Comparison of ENCODE assay signal across 28 mouse cellular contexts in genomic region chr5:146971776-146972561, GRCm38 (mm10). TPM values are rescaled to one million over a fixed set of nuclear protein-coding genes. Genes with fewer than 3 reads are reported as not detected.
A peak's percentile ranks its signal among the peaks of the same experiment; 100 is the strongest.
DNase-seq lines count a peak whose midpoint lies in the region; ATAC-seq and TF ChIP-seq lines count a peak whose summit lies in the region.
"Had no signal": no experiment of that assay in that cellular context is flagged by ENCODE, and none has a peak within 500 bp of the region (broad histone marks: within the 10 kb centered on the region; RNA-seq: fewer than 3 reads in every experiment).

No protein-coding gene starts in this region.

- H3K9me3 ChIP-seq in kidney, embryonic 16.5 days (ENCODE audit: low read length), result no peaks in the 10 kb centered on the region
- no peaks in the 10 kb centered on the region; the same call in 1 of the 2 replicates for H3K9me3 ChIP-seq in lung, embryonic 16.5 days (ENCODE audit: control insufficient read depth, low read length)
- H3K9me3 ChIP-seq: forebrain, embryonic 13.5 days; heart, embryonic 10.5 days; heart, embryonic 15.5 days; hindbrain, embryonic 13.5 days; liver, embryonic 12.5 days; midbrain, embryonic 15.5 days had no signal

- ATAC-seq in kidney, embryonic 16.5 days (ENCODE audit: low FRiP score, low TSS enrichment), result no peak
- peak; percentile 34; the same call in 1 of the 2 replicates for ATAC-seq in lung, embryonic 16.5 days (ENCODE audit: low read depth)
- ATAC-seq: forebrain, embryonic 13.5 days; intestine, embryonic 16.5 days; liver, embryonic 12.5 days; midbrain, embryonic 15.5 days had no signal

- no peaks in the 10 kb centered on the region for H3K27me3 ChIP-seq in kidney, adult 2 months (replicated peaks; ENCODE audit: control insufficient read depth, insufficient read depth, low read length)
- H3K27me3 ChIP-seq in kidney, embryonic 16.5 days (ENCODE audit: insufficient read depth, low read length), result no peaks in the 10 kb centered on the region
- no peaks in the 10 kb centered on the region for H3K27me3 ChIP-seq in lung, embryonic 16.5 days (ENCODE audit: control insufficient read depth, insufficient read depth, low read depth, low read length)
- H3K27me3 ChIP-seq: midbrain, embryonic 15.5 days had no signal

- peaks cover 5% of the 10 kb centered on the region; the same call in 1 of the 2 replicates for H3K4me1 ChIP-seq in kidney, adult 2 months (ENCODE audit: control insufficient read depth, insufficient read depth, low read length)
- H3K4me1 ChIP-seq in kidney, embryonic 16.5 days (ENCODE audit: insufficient read depth, low read length), result peaks cover 15% of the 10 kb centered on the region
- peaks cover 11% of the 10 kb centered on the region for H3K4me1 ChIP-seq in lung, embryonic 16.5 days (replicated peaks; ENCODE audit: control insufficient read depth, insufficient read depth, low read length)
- H3K4me1 ChIP-seq: heart, embryonic 15.5 days; hindbrain, embryonic 13.5 days; liver, embryonic 12.5 days; midbrain, embryonic 15.5 days had no signal

- no peak overlapping the region for H3K4me3 ChIP-seq in kidney, adult 2 months (ENCODE audit: insufficient read depth, low read depth, low read length)
- no peak overlapping the region for H3K4me3 ChIP-seq in kidney, embryonic 16.5 days (ENCODE audit: low read length)
- H3K4me3 ChIP-seq in lung, embryonic 16.5 days (ENCODE audit: low read length), result no peak overlapping the region
- H3K4me3 ChIP-seq: forebrain, embryonic 13.5 days; heart, embryonic 10.5 days; heart, embryonic 15.5 days; hindbrain, embryonic 13.5 days; liver, embryonic 12.5 days; midbrain, embryonic 15.5 days had no signal

- no peak overlapping the region for H3K9ac ChIP-seq in kidney, embryonic 16.5 days (replicated peaks; ENCODE audit: low read length)
- no peak overlapping the region for H3K9ac ChIP-seq in lung, embryonic 16.5 days (ENCODE audit: low read length)
- H3K9ac ChIP-seq: forebrain, embryonic 13.5 days; heart, embryonic 15.5 days; hindbrain, embryonic 13.5 days; liver, embryonic 12.5 days; midbrain, embryonic 15.5 days had no signal

- 43% methylated on average over 10 of the region's 10 CpGs for whole genome bisulfite sequencing in kidney, adult 2 months
- WGBS in kidney, embryonic 16.5 days, result 37% methylated on average over 10 of the region's 10 CpGs
- 47% methylated on average over 10 of the region's 10 CpGs for WGBS in lung, embryonic 16.5 days

- no peak overlapping the region for H3K4me2 ChIP-seq in kidney, embryonic 16.5 days (replicated peaks; ENCODE audit: low read depth, low read length)
- H3K4me2 ChIP-seq in lung, embryonic 16.5 days (ENCODE audit: low read depth, low read length), result no peak overlapping the region
- H3K4me2 ChIP-seq: forebrain, embryonic 13.5 days; heart, embryonic 15.5 days; hindbrain, embryonic 13.5 days; liver, embryonic 12.5 days; midbrain, embryonic 15.5 days had no signal

- DNase-seq in kidney, adult 2 months, result no peak
- no peak for DNase-seq in lung, adult 18-20 months
- DNase-seq in R1 (ENCODE audit: low read depth, low spot score), result peak; percentile 78
- no peak for DNase-seq in yolk sac, embryonic 10.5 days (ENCODE audit: low spot score)
- no peak for DNase-seq in spleen, adult 18-20 months
- DNase-seq: adrenal gland, postnatal 10 days; cerebellum, adult 8-10 months; cerebellum, postnatal 25 days; gastrocnemius, postnatal 14 days; heart, adult 11 months; heart, postnatal 4 days; kidney, adult 9 months; kidney, postnatal 14 days; layer of hippocampus, adult 9-11 months; right cerebral cortex, postnatal 25 days; thymus, adult 18-20 months; thymus, postnatal 25 days had no signal

- H3K36me3 ChIP-seq in kidney, adult 2 months (ENCODE audit: control insufficient read depth, insufficient read depth, low read length), result no peaks in the 10 kb centered on the region
- H3K36me3 ChIP-seq in kidney, embryonic 16.5 days (ENCODE audit: insufficient read depth, low read length), result no peaks in the 10 kb centered on the region
- H3K36me3 ChIP-seq in lung, embryonic 16.5 days (ENCODE audit: control insufficient read depth, insufficient read depth, low read length), result no peaks in the 10 kb centered on the region
- H3K36me3 ChIP-seq: heart, embryonic 10.5 days; heart, embryonic 15.5 days; hindbrain, embryonic 13.5 days; liver, embryonic 12.5 days; midbrain, embryonic 15.5 days had no signal

- no peak for TF ChIP-seq POLR2A in kidney, adult 2 months (IDR thresholded peaks at IDR 0.05; ENCODE audit: low read depth, low read length)

- TF ChIP-seq CTCF in kidney, adult 2 months (conservative IDR thresholded peaks at IDR 0.05; ENCODE audit: insufficient read depth, insufficient read length, low read depth, low read length), result no peak

- peak overlapping the region; percentile 24; the same call in 1 of the 2 replicates for H3K27ac ChIP-seq in kidney, adult 2 months (ENCODE audit: insufficient read depth, low read depth, low read length)
- H3K27ac ChIP-seq in kidney, embryonic 16.5 days (ENCODE audit: low read length), result no peak overlapping the region
- H3K27ac ChIP-seq in lung, embryonic 16.5 days (ENCODE audit: low read length), result peak overlapping the region; percentile 59; the same call in 1 of the 2 replicates
- H3K27ac ChIP-seq: forebrain, embryonic 13.5 days; heart, embryonic 10.5 days; heart, embryonic 15.5 days; hindbrain, embryonic 13.5 days; liver, embryonic 12.5 days; macrophage; midbrain, embryonic 15.5 days; stomach, postnatal 0 days had no signal

RNA-seq across cellular contexts. Expression of gene Mtif3, which starts 8.4 kb away (rescaled TPM):
- 23.2 and 27.7 TPM in 2 replicates for polyA plus RNA-seq in kidney, adult 2 months (2012; rRNA removed)
- polyA plus RNA-seq in kidney, embryonic 16.5 days (2015; fragmentation: Nextera tagmentation; extraction: Ambion mirVana), result 23.1 and 26.0 TPM in 2 replicates
- polyA plus RNA-seq in lung, embryonic 16.5 days (2015; fragmentation: Nextera tagmentation; extraction: Ambion mirVana), result 20.2 and 21.0 TPM in 2 replicates

RNA-seq across cellular contexts. Expression of gene Gtf3a, which starts 23.5 kb away (rescaled TPM):
- 52.3 and 68.0 TPM in 2 replicates for polyA plus RNA-seq in kidney, adult 2 months (2012; rRNA removed)
- polyA plus RNA-seq in kidney, embryonic 16.5 days (2015; fragmentation: Nextera tagmentation; extraction: Ambion mirVana), result 122 and 128 TPM in 2 replicates
- polyA plus RNA-seq in lung, embryonic 16.5 days (2015; fragmentation: Nextera tagmentation; extraction: Ambion mirVana), result 118 and 121 TPM in 2 replicates
